Mouse (Mus musculus) bone marrow, adult 2 months (tissue): Measurements from ENCODE around the gene Zfp385a.

Source experiments
- CTCF ChIP-seq: fragments of 200-500 bp; IDR thresholded peaks from 2 replicates; pipeline ENCODE4 v1.5.1; 2011; ENCODE audit warnings: low read length, control low read depth; ENCODE audit not compliant: control insufficient read depth, insufficient read depth
- POLR2A ChIP-seq: fragments of 200-500 bp; IDR thresholded peaks from 2 replicates; pipeline ENCODE4 v1.6.1; 2011; ENCODE audit warnings: low read depth, mild to moderate bottlenecking, control low read depth, low read length, borderline replicate concordance; ENCODE audit not compliant: control insufficient read depth

DNA sequence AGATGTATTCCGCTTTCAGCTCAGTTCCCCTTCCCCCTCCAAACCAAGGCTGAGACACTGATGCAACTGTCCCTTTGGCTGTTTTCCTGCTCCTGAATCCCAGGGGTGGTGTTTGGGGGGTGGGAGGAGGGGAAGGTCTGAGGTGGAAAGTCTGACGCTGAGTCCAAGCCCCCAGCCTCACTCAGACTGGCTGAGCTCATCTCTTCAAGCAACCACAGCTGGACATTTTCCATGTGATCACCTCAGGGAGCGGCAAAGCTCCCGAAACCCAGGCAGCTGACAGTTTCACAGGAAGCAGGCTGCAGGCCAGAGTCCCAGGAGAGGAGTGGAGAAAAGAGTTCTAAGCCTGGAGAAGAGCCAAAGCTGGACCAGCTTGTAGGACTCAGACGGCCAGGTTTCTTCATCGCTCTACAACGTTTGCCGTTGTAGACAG lies 37.0 kb upstream of the Zfp385a start:
- TF ChIP-seq CTCF (no peak), POLR2A (no peak)
